Comparison of ENCODE assay signal across 8 mouse cellular contexts in the genomic region with DNA sequence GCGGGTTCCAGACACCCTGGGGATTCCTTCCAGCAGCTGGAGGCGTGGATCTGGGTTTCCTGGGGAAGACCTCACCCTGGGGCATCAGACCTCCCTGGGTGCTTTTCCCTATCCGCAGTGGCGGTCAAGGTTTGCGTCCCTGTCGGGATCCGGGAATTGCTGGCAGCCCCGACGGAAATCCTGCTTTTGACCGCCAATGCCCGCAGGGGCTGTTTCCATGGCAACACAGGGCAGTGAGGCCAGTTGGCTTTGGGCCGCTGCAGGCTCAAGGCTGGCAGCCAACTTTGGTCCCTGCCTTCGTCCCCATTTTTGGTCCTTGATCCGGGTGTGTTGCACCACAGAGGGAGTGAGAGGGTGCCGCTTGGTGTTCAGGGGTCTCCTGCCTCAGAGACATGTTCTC. TPM values are rescaled to one million over a fixed set of nuclear protein-coding genes. Genes with fewer than 3 reads are reported as not detected.
A peak's percentile ranks its signal among the peaks of the same experiment; 100 is the strongest.
DNase-seq lines count a peak whose midpoint lies in the region; ATAC-seq and TF ChIP-seq lines count a peak whose summit lies in the region.

No protein-coding gene starts in this region.

- ATAC-seq in erythroid progenitor cell, adult 5-6 weeks (replicated peaks; ENCODE audit: low FRiP score, poor library complexity, severe bottlenecking) = no peak

- no peak overlapping the region for H3K27ac ChIP-seq in cerebellum, adult 2 months (ENCODE audit: insufficient read depth, low read length)
- peak overlapping the region; percentile 76 for H3K27ac ChIP-seq in hindbrain, embryonic 10.5 days

- TF ChIP-seq POLR2A in cerebellum, adult 2 months (IDR thresholded peaks at IDR 0.05; ENCODE audit: borderline replicate concordance, insufficient read depth, low read length) = no peak
- no peak for TF ChIP-seq POLR2A in lung, adult 2 months (IDR thresholded peaks at IDR 0.05; ENCODE audit: borderline replicate concordance, extremely low read depth, low read depth, low read length)

- H3K36me3 ChIP-seq in hindbrain, embryonic 10.5 days = no peaks in the 10 kb centered on the region

- no peak overlapping the region for H3K4me3 ChIP-seq in cerebellum, adult 2 months (replicated peaks; ENCODE audit: insufficient read depth, low read depth, low read length)
- H3K4me3 ChIP-seq in hindbrain, embryonic 10.5 days = peak overlapping the region; percentile 47
- H3K4me3 ChIP-seq in lung, adult 2 months (replicated peaks; ENCODE audit: extremely low read depth, low read depth, low read length) = peak overlapping the region; percentile 1

- TF ChIP-seq CTCF in cerebellum, adult 2 months (IDR thresholded peaks at IDR 0.05; ENCODE audit: borderline replicate concordance, insufficient read depth, low read depth, low read length) = no peak
- no peak for TF ChIP-seq CTCF in lung, adult 2 months (IDR thresholded peaks at IDR 0.05; ENCODE audit: insufficient read depth, low read length)

- no peaks in the 10 kb centered on the region for H3K9me3 ChIP-seq in hindbrain, embryonic 10.5 days

- DNase-seq in adrenal gland, adult 18-20 months (ENCODE audit: low spot score in 2 of 2) = peak; percentile 71 to 72
- peak; percentile 76 to 78 for DNase-seq in cerebellum, adult 2 months
- DNase-seq in forelimb bud, embryonic 11.5 days (ENCODE audit: low read depth, low spot score) = peak; percentile 80
- DNase-seq in hindbrain, embryonic 10.5 days (ENCODE audit: low spot score) = peak; percentile 84
- peak; percentile 51 for DNase-seq in layer of hippocampus, adult 9-11 months
- DNase-seq in lung, adult 2 months = peak; percentile 63
- DNase-seq in retina, postnatal 1 day = peak; percentile 89

- H3K27me3 ChIP-seq in cerebellum, adult 2 months (ENCODE audit: control insufficient read depth, insufficient read depth, low read length) = no peaks in the 10 kb centered on the region
- peaks cover 67% of the 10 kb centered on the region for H3K27me3 ChIP-seq in hindbrain, embryonic 10.5 days (ENCODE audit: insufficient read depth, poor library complexity, severe bottlenecking)

- peaks cover 19% of the 10 kb centered on the region for H3K4me1 ChIP-seq in cerebellum, adult 2 months (ENCODE audit: control insufficient read depth, insufficient read depth, low read length)
- peaks cover 55% of the 10 kb centered on the region for H3K4me1 ChIP-seq in hindbrain, embryonic 10.5 days (replicated peaks)
- peaks cover 14% of the 10 kb centered on the region for H3K4me1 ChIP-seq in lung, adult 2 months (ENCODE audit: control insufficient read depth, insufficient read depth, low read length)

- WGBS in cerebellum, adult 2 months = under 1% methylated on average over 15 of the region's 15 CpGs
- WGBS in hindbrain, embryonic 10.5 days = 2% methylated on average over 15 of the region's 15 CpGs
- WGBS in lung, adult 2 months = 4% methylated on average over 15 of the region's 15 CpGs

RNA-seq across cellular contexts. Expression of a gene that starts 1.0 kb away (rescaled TPM):
- under 1 TPM; 0.43 to 0.58 TPM for total RNA-seq in adrenal gland, adult 18-20 months (2021)
- polyA plus RNA-seq in cerebellum, adult 2 months (2012; rRNA removed) = 0.32 and 0.38 TPM in 2 replicates
- 0.14 TPM in 1 of 2 replicates, not detected in the other for polyA plus RNA-seq in hindbrain, embryonic 10.5 days (2016; fragmentation: Nextera tagmentation; extraction: Ambion mirVana)
- polyA plus RNA-seq in lung, adult 2 months (2012; rRNA removed) = 10.7 and 19.1 TPM in 2 replicates
- total RNA-seq in erythroid progenitor cell, adult 5-6 weeks (2015; ENCODE audit: low replicate concordance) = 8.4 and 12.6 TPM in 2 replicates
- total RNA-seq in erythroid progenitor cell, adult 5-6 weeks (2017; ENCODE audit: low replicate concordance) = 7.8 and 9.7 TPM in 2 replicates

RNA-seq across cellular contexts. Expression of a gene that starts 36.2 kb away (rescaled TPM):
- 10 to 100 TPM; 72.1 to 86.9 TPM for total RNA-seq in adrenal gland, adult 18-20 months (2021)
- polyA plus RNA-seq in cerebellum, adult 2 months (2012; rRNA removed) = 30.8 and 34.3 TPM in 2 replicates
- 9.0 and 9.7 TPM in 2 replicates for polyA plus RNA-seq in hindbrain, embryonic 10.5 days (2016; fragmentation: Nextera tagmentation; extraction: Ambion mirVana)
- 25.8 and 28.7 TPM in 2 replicates for polyA plus RNA-seq in lung, adult 2 months (2012; rRNA removed)
- 2.9 TPM in 2 replicates for total RNA-seq in erythroid progenitor cell, adult 5-6 weeks (2015; ENCODE audit: low replicate concordance)
- 0.26 TPM in 1 of 2 replicates, not detected in the other for total RNA-seq in erythroid progenitor cell, adult 5-6 weeks (2017; ENCODE audit: low replicate concordance)

RNA-seq across cellular contexts. Expression of a gene that starts 52.5 kb away (rescaled TPM):
- total RNA-seq in adrenal gland, adult 18-20 months (2021) = 10 to 100 TPM; 25.2 to 26.1 TPM
- polyA plus RNA-seq in cerebellum, adult 2 months (2012; rRNA removed) = 30.0 and 30.5 TPM in 2 replicates
- 32.9 and 33.2 TPM in 2 replicates for polyA plus RNA-seq in hindbrain, embryonic 10.5 days (2016; fragmentation: Nextera tagmentation; extraction: Ambion mirVana)
- 19.2 and 21.9 TPM in 2 replicates for polyA plus RNA-seq in lung, adult 2 months (2012; rRNA removed)
- total RNA-seq in erythroid progenitor cell, adult 5-6 weeks (2015; ENCODE audit: low replicate concordance) = 30.6 and 35.0 TPM in 2 replicates
- total RNA-seq in erythroid progenitor cell, adult 5-6 weeks (2017; ENCODE audit: low replicate concordance) = 41.3 and 67.4 TPM in 2 replicates
